Mouse (Mus musculus): Measurements from ENCODE around the gene Amh. TPM values are rescaled to one million over a fixed set of nuclear protein-coding genes. Genes with fewer than 3 reads are reported as not detected.
"Not testable (repeated sequence)": the region's sequence is repeated elsewhere in the genome, so short reads cannot be mapped to it uniquely, and the experiment has no call there.

Amh gene
- polyA plus RNA-seq, 1 experiment from 2014 or later: not detected

DNA sequence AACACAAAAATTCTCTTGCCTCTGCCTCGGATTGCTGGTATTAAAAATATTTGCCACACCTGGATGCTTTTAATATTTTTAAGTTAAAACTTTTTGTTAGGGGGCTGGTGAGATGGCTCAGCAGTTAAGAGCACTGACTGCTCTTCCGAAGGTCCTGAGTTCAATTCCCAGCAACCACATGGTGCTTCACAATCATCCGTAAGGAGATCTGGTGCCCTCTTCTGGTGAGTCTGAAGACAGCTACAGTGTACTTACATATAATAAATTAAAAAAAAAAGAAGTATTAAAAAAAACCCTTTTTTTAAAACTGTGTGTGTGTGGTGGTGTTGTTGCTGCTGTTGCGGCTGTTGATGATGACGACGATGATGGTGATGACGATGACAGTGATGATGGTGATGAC, 12.9 kb downstream of the Amh start:
- DNase-seq (ENCODE audit: low spot score); H3K4me1 ChIP-seq (replicated peaks; ENCODE audit: control insufficient read depth, insufficient read depth, low read length); ATAC-seq (replicated peaks; ENCODE audit: low FRiP score, low TSS enrichment, low read depth); H3K4me3 ChIP-seq (ENCODE audit: low read depth, low read length); H3K27ac ChIP-seq (ENCODE audit: low read depth); H3K4me2 ChIP-seq (ENCODE audit: low read length); H3K9ac ChIP-seq (ENCODE audit: low read length); H3K27me3 ChIP-seq (replicated peaks; ENCODE audit: control insufficient read depth, insufficient read depth, low read length); H3K36me3 ChIP-seq (ENCODE audit: control insufficient read depth, insufficient read depth, low read length); H3K9me3 ChIP-seq (ENCODE audit: control insufficient read depth, low read length): not testable (repeated sequence)
- WGBS: 85% methylated on average over 7 of the region's 7 CpGs

DNA sequence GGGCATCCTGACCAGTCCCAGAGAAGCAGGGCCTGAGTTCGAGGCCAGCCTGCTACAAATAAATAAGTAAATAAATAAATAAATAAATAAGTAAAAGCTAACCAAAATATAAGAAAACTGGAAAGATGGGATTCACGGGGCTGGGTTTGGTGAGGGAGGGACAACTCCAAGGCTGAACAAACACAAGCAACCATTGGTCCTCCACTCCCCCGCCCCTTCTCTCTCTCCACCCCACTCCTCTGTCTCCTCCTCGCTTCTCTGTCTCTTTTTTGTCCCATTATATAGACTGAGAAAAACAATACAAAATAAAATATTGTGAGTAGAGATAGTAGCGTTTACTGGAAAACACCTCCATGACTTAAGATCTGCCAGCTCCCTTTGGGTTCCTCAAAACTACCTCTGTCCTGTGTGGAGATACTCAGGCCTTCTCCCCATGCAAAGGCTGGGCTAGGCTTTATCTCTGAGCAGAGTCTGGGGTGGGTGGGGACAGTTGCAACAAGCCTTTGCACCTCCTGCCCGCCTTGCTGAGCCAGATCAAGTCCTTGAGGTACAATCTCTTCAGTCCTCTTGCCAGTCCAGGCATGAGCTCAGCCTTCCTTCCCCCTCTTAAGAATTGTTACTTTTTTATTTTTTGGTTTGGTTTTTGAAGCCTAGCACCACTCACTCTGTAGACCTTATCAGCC, 13.7 kb downstream of the Amh start:
- Histone ChIP-seq H3K4me2 (ENCODE audit: low read length) (no peak overlapping the region), H3K9ac (ENCODE audit: low read length) (no peak overlapping the region), H3K9me3 (ENCODE audit: control insufficient read depth, low read length) (no peaks in the 10 kb centered on the region), H3K27me3 (replicated peaks; ENCODE audit: control insufficient read depth, insufficient read depth, low read length) (no peaks in the 10 kb centered on the region), H3K36me3 (ENCODE audit: control insufficient read depth, insufficient read depth, low read length) (no peaks in the 10 kb centered on the region), H3K4me1 (replicated peaks; ENCODE audit: control insufficient read depth, insufficient read depth, low read length) (no peaks in the 10 kb centered on the region), H3K4me3 (ENCODE audit: low read depth, low read length) (no peak overlapping the region), H3K27ac (ENCODE audit: low read depth) (no peak overlapping the region)
- 51% methylated on average over 6 of the region's 6 CpGs for WGBS
- DNase-seq (ENCODE audit: low spot score) (no peak), ATAC-seq (replicated peaks; ENCODE audit: low FRiP score, low TSS enrichment, low read depth) (no peak)

- H3K36me3 ChIP-seq (ENCODE audit: control insufficient read depth, insufficient read depth, low read length): no peaks in the 10 kb centered on the region
- no peak overlapping the region for H3K9ac ChIP-seq (ENCODE audit: low read length)
- no peak overlapping the region for H3K4me3 ChIP-seq (ENCODE audit: low read depth, low read length)
- H3K27me3 ChIP-seq (replicated peaks; ENCODE audit: control insufficient read depth, insufficient read depth, low read length): no peaks in the 10 kb centered on the region
- ATAC-seq (replicated peaks; ENCODE audit: low FRiP score, low TSS enrichment, low read depth) (no peak), DNase-seq (ENCODE audit: low spot score) (no peak)
- H3K4me2 ChIP-seq (ENCODE audit: low read length): no peak overlapping the region
- no peaks in the 10 kb centered on the region for H3K4me1 ChIP-seq (replicated peaks; ENCODE audit: control insufficient read depth, insufficient read depth, low read length)
- WGBS: 47% methylated on average over 3 of the region's 3 CpGs
- no peaks in the 10 kb centered on the region for H3K9me3 ChIP-seq (ENCODE audit: control insufficient read depth, low read length)
- no peak overlapping the region for H3K27ac ChIP-seq (ENCODE audit: low read depth)
Observed at GRCm38 (mm10) chr10:80819406-80819805, 14.4 kb downstream of the Amh start.

DNA sequence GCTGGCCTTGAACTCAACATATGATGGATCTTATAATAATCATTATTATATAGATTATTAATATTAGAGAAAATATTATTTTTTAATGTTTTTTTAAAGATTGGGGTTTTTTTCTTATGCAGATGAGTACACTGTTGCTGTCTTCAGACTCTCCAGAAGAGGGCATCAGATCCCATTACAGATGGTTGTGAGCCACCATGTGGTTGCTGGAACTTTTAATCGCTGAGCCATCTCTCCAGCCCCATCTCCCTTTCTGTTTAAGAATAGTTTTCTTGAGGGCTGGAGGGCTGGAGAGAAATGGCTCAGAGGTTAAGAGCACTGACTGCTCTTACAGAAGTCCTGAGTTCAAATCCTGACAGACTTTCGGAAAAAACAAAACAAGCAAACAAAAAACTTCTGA, 16.9 kb downstream of the Amh start:
- no peak overlapping the region for H3K27ac ChIP-seq (ENCODE audit: low read depth)
- H3K4me2 ChIP-seq (ENCODE audit: low read length): no peak overlapping the region
- H3K9ac ChIP-seq (ENCODE audit: low read length): no peak overlapping the region
- H3K4me1 ChIP-seq (replicated peaks; ENCODE audit: control insufficient read depth, insufficient read depth, low read length): no peaks in the 10 kb centered on the region
- H3K9me3 ChIP-seq (ENCODE audit: control insufficient read depth, low read length): no peaks in the 10 kb centered on the region
- no peaks in the 10 kb centered on the region for H3K27me3 ChIP-seq (replicated peaks; ENCODE audit: control insufficient read depth, insufficient read depth, low read length)
- no peaks in the 10 kb centered on the region for H3K36me3 ChIP-seq (ENCODE audit: control insufficient read depth, insufficient read depth, low read length)
- no peak overlapping the region for H3K4me3 ChIP-seq (ENCODE audit: low read depth, low read length)
- WGBS: 45% methylated on average over 2 of the region's 2 CpGs
- DNase-seq (ENCODE audit: low spot score) (no peak), ATAC-seq (replicated peaks; ENCODE audit: low FRiP score, low TSS enrichment, low read depth) (no peak)

- WGBS: 87% methylated on average over 5 of the region's 5 CpGs
- Histone ChIP-seq H3K27me3 (replicated peaks; ENCODE audit: control insufficient read depth, insufficient read depth, low read length) (no peaks in the 10 kb centered on the region), H3K4me2 (ENCODE audit: low read length) (no peak overlapping the region), H3K27ac (ENCODE audit: low read depth) (no peak overlapping the region), H3K9ac (ENCODE audit: low read length) (no peak overlapping the region), H3K9me3 (ENCODE audit: control insufficient read depth, low read length) (no peaks in the 10 kb centered on the region), H3K4me3 (ENCODE audit: low read depth, low read length) (no peak overlapping the region), H3K36me3 (ENCODE audit: control insufficient read depth, insufficient read depth, low read length) (no peaks in the 10 kb centered on the region), H3K4me1 (replicated peaks; ENCODE audit: control insufficient read depth, insufficient read depth, low read length) (no peaks in the 10 kb centered on the region)
- DNase-seq (ENCODE audit: low spot score): no peak
- no peak for ATAC-seq (replicated peaks; ENCODE audit: low FRiP score, low TSS enrichment, low read depth)
Observed at GRCm38 (mm10) chr10:80822528-80822927, 17.5 kb downstream of the Amh start.

- Histone ChIP-seq H3K36me3 (ENCODE audit: control insufficient read depth, insufficient read depth, low read length) (0 out of 2 replicates have a peak, but pooled peaks cover under 1% of the 10 kb centered on the region), H3K4me3 (ENCODE audit: low read depth, low read length) (no peak overlapping the region), H3K27ac (ENCODE audit: low read depth) (no peak overlapping the region), H3K9me3 (ENCODE audit: control insufficient read depth, low read length) (no peaks in the 10 kb centered on the region), H3K27me3 (replicated peaks; ENCODE audit: control insufficient read depth, insufficient read depth, low read length) (no peaks in the 10 kb centered on the region), H3K9ac (ENCODE audit: low read length) (no peak overlapping the region), H3K4me1 (replicated peaks; ENCODE audit: control insufficient read depth, insufficient read depth, low read length) (peaks cover 5% of the 10 kb centered on the region; the same call in 1 of the 2 replicates), H3K4me2 (ENCODE audit: low read length) (no peak overlapping the region)
- WGBS: 92% methylated on average over 1 of the region's 1 CpGs
- DNase-seq (ENCODE audit: low spot score): no peak
- no peak for ATAC-seq (replicated peaks; ENCODE audit: low FRiP score, low TSS enrichment, low read depth)
Observed at GRCm38 (mm10) chr10:80823316-80823715, 18.3 kb downstream of the Amh start.

DNA sequence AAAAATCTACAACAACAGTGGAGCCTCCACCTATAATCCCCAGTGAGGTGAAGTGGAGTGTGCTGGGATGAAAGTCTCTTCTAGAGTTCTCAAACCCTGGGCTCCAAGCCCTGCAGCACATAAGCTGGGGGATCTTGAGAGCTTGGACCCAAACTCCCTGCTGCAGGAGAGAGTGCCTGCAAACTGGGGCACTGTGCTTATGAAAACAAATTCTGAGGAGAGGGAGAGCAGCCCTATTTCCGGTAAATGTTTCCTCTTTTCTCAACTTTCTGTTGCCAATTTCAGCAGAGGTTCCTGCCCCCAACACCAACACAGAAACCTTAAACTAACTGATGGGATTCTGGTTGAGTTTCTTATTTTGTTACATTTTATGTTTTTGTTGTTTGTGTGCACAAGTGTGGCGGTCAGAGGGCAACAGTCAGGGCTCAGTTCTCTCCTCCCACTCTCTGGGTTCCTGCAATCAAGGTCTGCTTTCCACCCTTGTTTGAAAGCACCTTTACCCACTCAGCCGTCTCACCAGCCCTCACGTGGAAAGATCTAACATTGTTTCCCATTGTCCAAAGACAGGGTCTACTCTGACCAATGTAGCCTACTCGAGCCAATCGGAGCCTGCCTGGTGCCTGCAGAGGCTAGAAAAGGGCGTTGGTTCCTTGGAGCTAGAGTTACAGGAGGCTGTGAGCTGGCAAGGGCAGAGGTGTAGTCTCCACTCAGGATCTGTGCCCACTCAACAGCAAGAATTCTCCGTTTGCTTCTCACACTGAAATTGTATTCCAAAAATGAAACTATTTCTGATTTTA, 19.0 kb downstream of the Amh start:
- ATAC-seq (replicated peaks; ENCODE audit: low FRiP score, low TSS enrichment, low read depth): no peak
- DNase-seq (ENCODE audit: low spot score): no peak
- Histone ChIP-seq H3K36me3 (ENCODE audit: control insufficient read depth, insufficient read depth, low read length) (peaks cover 4% of the 10 kb centered on the region; the same call in 1 of the 2 replicates), H3K9me3 (ENCODE audit: control insufficient read depth, low read length) (no peaks in the 10 kb centered on the region), H3K4me2 (ENCODE audit: low read length) (no peak overlapping the region), H3K9ac (ENCODE audit: low read length) (no peak overlapping the region), H3K27me3 (replicated peaks; ENCODE audit: control insufficient read depth, insufficient read depth, low read length) (no peaks in the 10 kb centered on the region), H3K4me1 (replicated peaks; ENCODE audit: control insufficient read depth, insufficient read depth, low read length) (peaks cover 5% of the 10 kb centered on the region; the same call in 1 of the 2 replicates), H3K27ac (ENCODE audit: low read depth) (no peak overlapping the region), H3K4me3 (ENCODE audit: low read depth, low read length) (no peak overlapping the region)
- WGBS: 71% methylated on average over 8 of the region's 8 CpGs

- Histone ChIP-seq H3K4me3 (ENCODE audit: low read depth, low read length) (no peak overlapping the region), H3K27me3 (replicated peaks; ENCODE audit: control insufficient read depth, insufficient read depth, low read length) (no peaks in the 10 kb centered on the region), H3K36me3 (ENCODE audit: control insufficient read depth, insufficient read depth, low read length) (peaks cover 12% of the 10 kb centered on the region), H3K27ac (ENCODE audit: low read depth) (no peak overlapping the region), H3K9ac (ENCODE audit: low read length) (no peak overlapping the region), H3K4me2 (ENCODE audit: low read length) (no peak overlapping the region), H3K4me1 (replicated peaks; ENCODE audit: control insufficient read depth, insufficient read depth, low read length) (peaks cover 5% of the 10 kb centered on the region; the same call in 1 of the 2 replicates), H3K9me3 (ENCODE audit: control insufficient read depth, low read length) (no peaks in the 10 kb centered on the region)
- WGBS: 83% methylated on average over 2 of the region's 2 CpGs
- no peak for DNase-seq (ENCODE audit: low spot score)
- no peak for ATAC-seq (replicated peaks; ENCODE audit: low FRiP score, low TSS enrichment, low read depth)
Observed at GRCm38 (mm10) chr10:80824827-80825226, 19.8 kb downstream of the Amh start.

All from intestine, embryonic 14.5 days (tissue).